Mouse (Mus musculus): ENCODE measurements around the gene Capzb. TPM values are rescaled to one million over a fixed set of nuclear protein-coding genes. Genes with fewer than 3 reads are reported as not detected.
A peak's percentile ranks its signal among the peaks of the same experiment; 100 is the strongest.

Gene Capzb
- total and polyA plus RNA-seq, 2 experiments from 2014 or later, result 98.3 to 325 TPM

DNA sequence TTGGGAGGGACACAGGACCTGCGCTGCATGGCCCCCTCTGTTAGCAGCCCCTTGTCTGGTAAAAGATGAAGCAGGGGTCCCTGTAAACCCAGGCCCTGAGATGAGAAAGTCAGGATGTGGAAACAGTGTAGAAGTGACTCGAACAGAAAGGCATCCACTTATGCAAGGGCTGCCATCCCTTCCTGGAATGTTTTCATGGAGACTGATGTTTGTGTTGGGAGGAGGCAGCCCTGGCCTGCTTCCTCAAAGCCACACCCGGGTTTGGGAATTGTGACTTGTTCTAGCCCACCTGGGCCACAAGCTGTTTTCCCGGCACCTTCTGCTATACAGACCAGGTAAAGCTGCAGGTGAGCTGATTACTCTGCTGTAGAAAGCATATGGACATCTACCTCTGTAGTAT, 63.4 kb downstream of the Capzb start:
- Histone ChIP-seq H3K27me3 (ENCODE audit: insufficient read depth, low read length) (no peaks in the 10 kb centered on the region), H3K4me1 (ENCODE audit: insufficient read depth) (no peaks in the 10 kb centered on the region), H3K4me2 (ENCODE audit: low read depth) (no peak overlapping the region), H3K9me3 (ENCODE audit: low read length) (no peaks in the 10 kb centered on the region), H3K4me3 (ENCODE audit: low read depth, low read length) (no peak overlapping the region), H3K36me3 (ENCODE audit: insufficient read depth) (peaks cover 32% of the 10 kb centered on the region), H3K27ac (ENCODE audit: low read depth, low read length) (no peak overlapping the region), H3K9ac (no peak overlapping the region)
- DNase-seq (no peak), ATAC-seq (no peak)
- WGBS, result 92% methylated on average over 4 of the region's 4 CpGs
- TF ChIP-seq CTCF (IDR thresholded peaks at IDR 0.05; ENCODE audit: low read depth), result no peak

- Histone ChIP-seq H3K4me3 (ENCODE audit: low read depth, low read length) (no peak overlapping the region), H3K9ac (no peak overlapping the region), H3K4me2 (ENCODE audit: low read depth) (no peak overlapping the region), H3K4me1 (ENCODE audit: insufficient read depth) (no peaks in the 10 kb centered on the region), H3K9me3 (ENCODE audit: low read length) (no peaks in the 10 kb centered on the region), H3K27ac (ENCODE audit: low read depth, low read length) (no peak overlapping the region), H3K27me3 (ENCODE audit: insufficient read depth, low read length) (no peaks in the 10 kb centered on the region), H3K36me3 (ENCODE audit: insufficient read depth) (peaks cover 36% of the 10 kb centered on the region)
- no peak for TF ChIP-seq CTCF (IDR thresholded peaks at IDR 0.05; ENCODE audit: low read depth)
- 90% methylated on average over 8 of the region's 8 CpGs for WGBS
- DNase-seq (no peak), ATAC-seq (no peak)
Observed at GRCm38 (mm10) chr4:139256708-139257107, 64.0 kb downstream of the Capzb start.

DNA sequence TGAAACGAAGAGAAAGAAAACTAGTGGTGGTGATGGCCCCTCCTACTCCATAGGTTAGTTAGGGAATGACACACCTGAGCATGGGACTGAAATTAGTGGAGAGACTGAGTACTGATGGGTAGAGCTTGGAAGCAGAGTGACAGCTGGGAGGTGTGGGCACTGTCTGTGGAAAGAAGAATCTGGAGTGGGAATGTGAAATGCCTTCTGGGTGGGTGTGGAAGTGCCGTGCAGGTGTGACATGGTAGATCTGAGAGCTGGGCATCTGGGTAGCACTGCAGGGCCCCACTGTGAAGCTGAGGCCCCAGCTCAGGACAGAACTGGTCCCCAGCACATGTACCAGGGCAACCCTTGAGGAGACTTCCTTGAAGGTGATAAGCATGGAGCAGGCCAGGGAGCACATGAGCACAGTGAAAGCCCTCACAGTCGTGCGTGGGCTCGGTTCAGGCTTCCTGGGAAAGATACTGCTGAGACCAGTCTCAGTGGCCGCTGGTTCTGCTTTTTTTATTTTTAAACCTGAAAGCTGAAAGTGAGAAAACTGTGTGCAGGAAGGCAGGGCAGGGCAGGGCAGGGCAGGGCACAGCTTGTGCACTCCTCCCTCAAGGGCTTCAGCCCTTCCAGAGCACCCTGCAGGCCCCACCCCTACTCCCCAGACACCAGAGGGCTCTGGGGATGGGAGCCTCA, 66.1 kb downstream of the Capzb start:
- Histone ChIP-seq H3K27ac (ENCODE audit: low read depth, low read length) (0 out of 2 replicates have a peak overlapping the region, but pooled peaks have one; percentile 21), H3K27me3 (ENCODE audit: insufficient read depth, low read length) (no peaks in the 10 kb centered on the region), H3K4me3 (ENCODE audit: low read depth, low read length) (no peak overlapping the region), H3K9me3 (ENCODE audit: low read length) (no peaks in the 10 kb centered on the region), H3K9ac (no peak overlapping the region), H3K4me1 (ENCODE audit: insufficient read depth) (no peaks in the 10 kb centered on the region), H3K36me3 (ENCODE audit: insufficient read depth) (peaks cover 54% of the 10 kb centered on the region), H3K4me2 (ENCODE audit: low read depth) (no peak overlapping the region)
- no peak for TF ChIP-seq CTCF (IDR thresholded peaks at IDR 0.05; ENCODE audit: low read depth)
- 84% methylated on average over 6 of the region's 6 CpGs for WGBS
- DNase-seq, result no peak
- no peak for ATAC-seq

- H3K27me3 ChIP-seq (ENCODE audit: insufficient read depth, low read length), result no peaks in the 10 kb centered on the region
- no peak overlapping the region for H3K4me2 ChIP-seq (ENCODE audit: low read depth)
- no peak for DNase-seq
- H3K27ac ChIP-seq (ENCODE audit: low read depth, low read length), result no peak overlapping the region
- TF ChIP-seq CTCF (IDR thresholded peaks at IDR 0.05; ENCODE audit: low read depth), result no peak
- H3K9ac ChIP-seq, result no peak overlapping the region
- no peak overlapping the region for H3K4me3 ChIP-seq (ENCODE audit: low read depth, low read length)
- WGBS, result 84% methylated on average over 11 of the region's 11 CpGs
- no peak for ATAC-seq
- H3K9me3 ChIP-seq (ENCODE audit: low read length), result no peaks in the 10 kb centered on the region
- peaks cover 60% of the 10 kb centered on the region for H3K36me3 ChIP-seq (ENCODE audit: insufficient read depth)
- H3K4me1 ChIP-seq (ENCODE audit: insufficient read depth), result no peaks in the 10 kb centered on the region
Observed at GRCm38 (mm10) chr4:139259302-139259871, 66.7 kb downstream of the Capzb start.

DNA sequence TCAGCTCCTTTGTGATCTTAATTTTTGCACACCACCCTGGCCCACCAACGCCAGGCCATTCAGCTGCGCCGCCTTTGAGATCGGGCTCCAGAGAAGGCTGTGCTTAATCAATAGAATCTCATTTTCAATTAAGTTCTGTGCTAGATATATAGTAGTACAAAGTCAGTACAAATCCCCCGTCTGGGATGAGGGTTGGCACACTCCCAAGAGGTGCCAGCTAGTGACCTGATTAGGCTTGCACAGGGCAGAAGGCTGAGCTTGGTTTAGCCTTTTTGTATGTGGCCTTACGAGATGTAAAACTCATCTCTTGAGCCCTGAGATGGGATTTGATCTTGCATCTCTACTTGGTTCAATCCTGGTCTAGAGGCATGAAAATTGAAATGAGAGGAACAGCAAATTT, 70.3 kb downstream of the Capzb start:
- Histone ChIP-seq H3K36me3 (ENCODE audit: insufficient read depth) (peaks cover 57% of the 10 kb centered on the region), H3K27ac (ENCODE audit: low read depth, low read length) (no peak overlapping the region), H3K4me2 (ENCODE audit: low read depth) (no peak overlapping the region), H3K4me1 (ENCODE audit: insufficient read depth) (no peaks in the 10 kb centered on the region), H3K4me3 (ENCODE audit: low read depth, low read length) (no peak overlapping the region), H3K9ac (no peak overlapping the region), H3K27me3 (ENCODE audit: insufficient read depth, low read length) (no peaks in the 10 kb centered on the region), H3K9me3 (ENCODE audit: low read length) (no peaks in the 10 kb centered on the region)
- 78% methylated on average over 6 of the region's 6 CpGs for WGBS
- no peak for DNase-seq
- no peak for TF ChIP-seq CTCF (IDR thresholded peaks at IDR 0.05; ENCODE audit: low read depth)
- no peak for ATAC-seq

- H3K4me2 ChIP-seq (ENCODE audit: low read depth), result no peak overlapping the region
- peaks cover 36% of the 10 kb centered on the region for H3K36me3 ChIP-seq (ENCODE audit: insufficient read depth)
- no peak for DNase-seq
- no peaks in the 10 kb centered on the region for H3K9me3 ChIP-seq (ENCODE audit: low read length)
- H3K27me3 ChIP-seq (ENCODE audit: insufficient read depth, low read length), result no peaks in the 10 kb centered on the region
- ATAC-seq, result 0 out of 2 replicates have a peak, but pooled peaks have one; percentile 16
- H3K9ac ChIP-seq, result no peak overlapping the region
- no peaks in the 10 kb centered on the region for H3K4me1 ChIP-seq (ENCODE audit: insufficient read depth)
- H3K27ac ChIP-seq (ENCODE audit: low read depth, low read length), result no peak overlapping the region
- H3K4me3 ChIP-seq (ENCODE audit: low read depth, low read length), result no peak overlapping the region
- TF ChIP-seq CTCF (IDR thresholded peaks at IDR 0.05; ENCODE audit: low read depth), result no peak
- 88% methylated on average over 13 of the region's 13 CpGs for WGBS
Observed at GRCm38 (mm10) chr4:139265783-139266499, 73.2 kb downstream of the Capzb start.

GRCm38 (mm10) chr4:139266500-139266865, 73.8 kb downstream of the Capzb start:
- no peak overlapping the region for H3K4me3 ChIP-seq (ENCODE audit: low read depth, low read length)
- ATAC-seq (no peak), DNase-seq (no peak)
- no peak overlapping the region for H3K9ac ChIP-seq
- no peak overlapping the region for H3K4me2 ChIP-seq (ENCODE audit: low read depth)
- H3K4me1 ChIP-seq (ENCODE audit: insufficient read depth), result no peaks in the 10 kb centered on the region
- no peaks in the 10 kb centered on the region for H3K27me3 ChIP-seq (ENCODE audit: insufficient read depth, low read length)
- H3K36me3 ChIP-seq (ENCODE audit: insufficient read depth), result peaks cover 35% of the 10 kb centered on the region
- WGBS, result 86% methylated on average over 7 of the region's 7 CpGs
- no peaks in the 10 kb centered on the region for H3K9me3 ChIP-seq (ENCODE audit: low read length)
- H3K27ac ChIP-seq (ENCODE audit: low read depth, low read length), result no peak overlapping the region
- no peak for TF ChIP-seq CTCF (IDR thresholded peaks at IDR 0.05; ENCODE audit: low read depth)
